Mouse (Mus musculus): ENCODE data around the gene Krtap28-10. TPM values are rescaled to one million over a fixed set of nuclear protein-coding genes. Genes with fewer than 3 reads are reported as not detected.
A peak's percentile ranks its signal among the peaks of the same experiment; 100 is the strongest.

Krtap28-10 gene
- not detected in 2 replicates for polyA plus RNA-seq (2016; fragmentation: Nextera tagmentation; extraction: Ambion mirVana)

- DNase-seq (ENCODE audit: low spot score) = no peak
- Histone ChIP-seq H3K4me1 (peaks cover 10% of the 10 kb centered on the region), H3K4me3 (no peak within 1 kb of the TSS), H3K36me3 (no peaks in the 10 kb centered on the region), H3K9me3 (replicated peaks) (no peaks in the 10 kb centered on the region), H3K27me3 (ENCODE audit: low read depth, poor library complexity, severe bottlenecking) (no peaks in the 10 kb centered on the region), H3K27ac (replicated peaks) (no peak within 1 kb of the TSS)
- 94% methylated on average over 2 of the region's 2 CpGs for WGBS
These were observed at the start of gene Krtap28-10 for GRCm38 (mm10) chr1:83042380-83042779. Gene Krtap28-10, minus strand, starts transcription at chr1:83042480.

DNA sequence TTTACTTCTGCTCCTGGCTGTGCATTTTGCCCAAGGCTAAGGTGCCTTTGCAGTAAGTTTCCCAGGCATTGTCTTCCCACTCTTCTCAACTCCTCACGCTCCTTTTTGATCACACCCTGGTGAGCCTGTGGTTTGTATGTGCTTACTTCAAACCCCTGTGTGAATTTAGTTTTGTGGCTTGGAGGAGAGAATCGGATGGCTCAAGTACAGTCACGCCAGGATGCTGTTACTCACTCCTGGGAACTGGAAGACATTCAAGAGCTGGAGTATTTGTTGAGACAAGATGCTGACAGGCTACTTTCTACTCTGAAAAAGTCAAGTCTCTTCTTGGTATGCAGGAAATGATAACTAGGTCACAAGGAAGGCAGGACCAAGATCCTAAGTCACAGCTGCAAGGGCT is 49.0 kb upstream of the Krtap28-10 start:
- Histone ChIP-seq H3K9me3 (replicated peaks) (no peaks in the 10 kb centered on the region), H3K36me3 (no peaks in the 10 kb centered on the region), H3K4me1 (no peaks in the 10 kb centered on the region), H3K4me3 (no peak overlapping the region), H3K27ac (replicated peaks) (no peak overlapping the region), H3K27me3 (ENCODE audit: low read depth, poor library complexity, severe bottlenecking) (no peaks in the 10 kb centered on the region)
- no peak for DNase-seq (ENCODE audit: low spot score)
- 89% methylated on average over 3 of the region's 3 CpGs for WGBS

DNA sequence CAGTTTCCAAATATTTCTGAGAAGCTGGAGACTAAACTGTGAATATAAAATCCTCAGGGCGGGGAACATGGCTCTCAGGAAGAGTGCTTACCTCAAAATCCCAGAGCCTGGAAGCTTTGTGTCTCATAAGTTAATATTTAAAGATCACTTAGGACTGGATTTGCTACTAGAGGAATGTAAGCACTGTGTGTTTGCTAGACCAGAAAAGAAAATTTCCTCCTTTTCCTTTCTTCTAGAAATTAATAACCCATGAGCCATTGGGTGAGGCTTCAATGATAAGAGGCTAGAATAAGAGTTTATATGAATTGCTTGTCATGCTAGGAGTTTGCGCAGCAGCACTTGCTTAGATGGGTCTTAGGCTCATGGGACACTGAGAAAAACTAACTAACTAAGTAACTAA is 42.5 kb upstream of the Krtap28-10 start:
- 87% methylated on average over 2 of the region's 2 CpGs for WGBS

GRCm38 (mm10) chr1:83077016-83077415 is 34.7 kb upstream of the Krtap28-10 start:
- Histone ChIP-seq H3K27ac (replicated peaks) (no peak overlapping the region), H3K9me3 (replicated peaks) (no peaks in the 10 kb centered on the region), H3K4me3 (no peak overlapping the region), H3K27me3 (ENCODE audit: low read depth, poor library complexity, severe bottlenecking) (no peaks in the 10 kb centered on the region), H3K4me1 (0 out of 2 replicates have a peak, but pooled peaks cover 5% of the 10 kb centered on the region), H3K36me3 (no peaks in the 10 kb centered on the region)
- WGBS = 72% methylated on average over 6 of the region's 6 CpGs
- no peak for DNase-seq (ENCODE audit: low spot score)

More for the DNA sequence above, 42.5 kb upstream of the Krtap28-10 start:
- no peak for DNase-seq (ENCODE audit: low spot score)
- no peaks in the 10 kb centered on the region for H3K27me3 ChIP-seq (ENCODE audit: low read depth, poor library complexity, severe bottlenecking)
- H3K27ac ChIP-seq (replicated peaks) = no peak overlapping the region
- H3K9me3 ChIP-seq (replicated peaks) = no peaks in the 10 kb centered on the region
- H3K4me3 ChIP-seq = no peak overlapping the region
- H3K36me3 ChIP-seq = no peaks in the 10 kb centered on the region
- H3K4me1 ChIP-seq = no peaks in the 10 kb centered on the region

GRCm38 (mm10) chr1:83076190-83076917 is 34.1 kb upstream of the Krtap28-10 start:
- Histone ChIP-seq H3K4me3 (peak overlapping the region; percentile 38), H3K9me3 (replicated peaks) (no peaks in the 10 kb centered on the region), H3K27me3 (ENCODE audit: low read depth, poor library complexity, severe bottlenecking) (no peaks in the 10 kb centered on the region), H3K36me3 (no peaks in the 10 kb centered on the region), H3K4me1 (0 out of 2 replicates have a peak, but pooled peaks cover 5% of the 10 kb centered on the region), H3K27ac (replicated peaks) (no peak overlapping the region)
- DNase-seq (ENCODE audit: low spot score) = peak; percentile 51
- 47% methylated on average over 11 of the region's 11 CpGs for WGBS

GRCm38 (mm10) chr1:83075526-83076189 is 33.4 kb upstream of the Krtap28-10 start:
- H3K4me3 ChIP-seq = peak overlapping the region; percentile 38
- no peak overlapping the region for H3K27ac ChIP-seq (replicated peaks)
- H3K9me3 ChIP-seq (replicated peaks) = no peaks in the 10 kb centered on the region
- WGBS = 46% methylated on average over 15 of the region's 15 CpGs
- no peak for DNase-seq (ENCODE audit: low spot score)
- H3K4me1 ChIP-seq = 0 out of 2 replicates have a peak, but pooled peaks cover 5% of the 10 kb centered on the region
- no peaks in the 10 kb centered on the region for H3K36me3 ChIP-seq
- H3K27me3 ChIP-seq (ENCODE audit: low read depth, poor library complexity, severe bottlenecking) = no peaks in the 10 kb centered on the region

GRCm38 (mm10) chr1:83067205-83067604 is 24.9 kb upstream of the Krtap28-10 start:
- Histone ChIP-seq H3K4me3 (no peak overlapping the region), H3K27me3 (ENCODE audit: low read depth, poor library complexity, severe bottlenecking) (no peaks in the 10 kb centered on the region), H3K9me3 (replicated peaks) (no peaks in the 10 kb centered on the region), H3K36me3 (no peaks in the 10 kb centered on the region), H3K27ac (replicated peaks) (no peak overlapping the region), H3K4me1 (no peaks in the 10 kb centered on the region)
- DNase-seq (ENCODE audit: low spot score) = no peak
- 91% methylated on average over 10 of the region's 10 CpGs for WGBS

DNA sequence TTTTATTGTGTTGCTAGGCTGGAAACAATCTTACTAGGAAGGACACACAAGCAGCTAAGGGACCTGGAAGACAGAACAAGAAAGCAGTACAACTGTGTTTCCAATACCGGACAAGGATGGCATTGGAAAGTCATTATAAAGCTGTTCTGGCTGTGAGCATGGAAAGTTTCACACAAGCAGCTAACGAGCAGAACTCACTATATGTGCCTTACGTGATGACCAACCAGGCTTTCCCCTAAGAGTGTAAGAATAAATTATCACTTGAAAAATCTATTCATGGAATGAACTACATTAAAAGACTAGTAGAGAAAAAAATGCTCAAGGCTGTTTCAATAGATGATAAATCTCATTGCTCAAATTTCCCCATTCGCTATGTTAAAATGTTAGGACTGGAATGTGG is 24.3 kb upstream of the Krtap28-10 start:
- no peak overlapping the region for H3K4me3 ChIP-seq
- WGBS = 97% methylated on average over 4 of the region's 4 CpGs
- no peaks in the 10 kb centered on the region for H3K36me3 ChIP-seq
- no peak overlapping the region for H3K27ac ChIP-seq (replicated peaks)
- no peaks in the 10 kb centered on the region for H3K9me3 ChIP-seq (replicated peaks)
- DNase-seq (ENCODE audit: low spot score) = no peak
- H3K27me3 ChIP-seq (ENCODE audit: low read depth, poor library complexity, severe bottlenecking) = no peaks in the 10 kb centered on the region
- H3K4me1 ChIP-seq = no peaks in the 10 kb centered on the region

GRCm38 (mm10) chr1:83064851-83065250 is 22.6 kb upstream of the Krtap28-10 start:
- Histone ChIP-seq H3K27me3 (ENCODE audit: low read depth, poor library complexity, severe bottlenecking) (no peaks in the 10 kb centered on the region), H3K4me3 (no peak overlapping the region), H3K36me3 (no peaks in the 10 kb centered on the region), H3K9me3 (replicated peaks) (no peaks in the 10 kb centered on the region), H3K4me1 (no peaks in the 10 kb centered on the region), H3K27ac (replicated peaks) (no peak overlapping the region)
- WGBS = 31% methylated on average over 3 of the region's 3 CpGs
- DNase-seq (ENCODE audit: low spot score) = peak; percentile 14

DNA sequence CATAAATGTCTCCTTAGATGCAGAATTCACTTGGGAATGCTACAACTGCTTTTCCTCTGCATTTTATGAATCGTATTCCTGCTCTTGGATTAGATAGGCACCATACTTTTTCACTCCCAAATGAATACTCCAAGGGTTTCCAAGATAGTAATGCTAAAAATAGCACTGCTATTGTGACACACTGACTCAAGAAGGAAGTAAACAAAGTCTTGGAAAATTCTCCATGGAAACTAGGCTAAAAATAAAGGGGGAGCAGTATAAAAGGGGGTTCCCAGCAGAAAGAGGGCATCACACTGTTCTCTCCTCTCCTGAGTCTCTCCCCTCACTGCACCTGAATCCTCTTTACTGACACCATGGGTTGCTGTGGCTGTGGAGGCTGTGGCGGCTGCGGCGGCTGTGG is 18.4 kb upstream of the Krtap28-10 start, which contains the start of gene Krtap28-13:
TSS of gene Krtap28-13 (plus strand) at position 288 of the 400 bp plus-strand sequence.
- no peaks in the 10 kb centered on the region for H3K4me1 ChIP-seq
- H3K9me3 ChIP-seq (replicated peaks) = no peaks in the 10 kb centered on the region
- no peak within 1 kb of the TSS for H3K4me3 ChIP-seq
- no peaks in the 10 kb centered on the region for H3K36me3 ChIP-seq
- H3K27me3 ChIP-seq (ENCODE audit: low read depth, poor library complexity, severe bottlenecking) = no peaks in the 10 kb centered on the region
- 93% methylated on average over 4 of the region's 4 CpGs for WGBS
- DNase-seq (ENCODE audit: low spot score) = no peak
- no peak within 1 kb of the TSS for H3K27ac ChIP-seq (replicated peaks)

DNA sequence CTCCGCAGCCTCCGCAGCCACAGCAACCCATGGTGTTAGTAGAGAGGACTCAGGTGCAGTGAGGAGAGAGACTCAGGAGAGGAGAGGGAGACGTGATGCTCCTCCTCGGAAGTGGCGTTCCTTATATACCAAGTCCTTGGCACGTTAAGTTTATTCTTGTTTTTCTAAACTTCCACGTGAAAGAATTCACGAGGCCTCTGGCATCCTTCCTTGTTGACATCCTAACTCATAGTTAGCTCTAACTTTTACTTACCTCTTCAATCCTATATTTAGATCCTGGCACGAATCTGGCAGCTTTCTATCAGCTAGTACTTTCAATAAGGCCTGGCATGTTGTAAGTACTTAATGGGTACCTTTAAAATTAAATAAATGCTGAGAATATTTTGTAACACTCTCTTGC is 17.0 kb upstream of the Krtap28-10 start, which contains the start of gene A030005K14Rik:
TSS of gene A030005K14Rik (minus strand) at position 101 of the 400 bp plus-strand sequence.
- 93% methylated on average over 9 of the region's 9 CpGs for WGBS
- no peaks in the 10 kb centered on the region for H3K36me3 ChIP-seq
- H3K4me3 ChIP-seq = no peak within 1 kb of the TSS
- DNase-seq (ENCODE audit: low spot score) = no peak
- H3K9me3 ChIP-seq (replicated peaks) = no peaks in the 10 kb centered on the region
- H3K27ac ChIP-seq (replicated peaks) = no peak within 1 kb of the TSS
- H3K4me1 ChIP-seq = no peaks in the 10 kb centered on the region
- no peaks in the 10 kb centered on the region for H3K27me3 ChIP-seq (ENCODE audit: low read depth, poor library complexity, severe bottlenecking)

DNA sequence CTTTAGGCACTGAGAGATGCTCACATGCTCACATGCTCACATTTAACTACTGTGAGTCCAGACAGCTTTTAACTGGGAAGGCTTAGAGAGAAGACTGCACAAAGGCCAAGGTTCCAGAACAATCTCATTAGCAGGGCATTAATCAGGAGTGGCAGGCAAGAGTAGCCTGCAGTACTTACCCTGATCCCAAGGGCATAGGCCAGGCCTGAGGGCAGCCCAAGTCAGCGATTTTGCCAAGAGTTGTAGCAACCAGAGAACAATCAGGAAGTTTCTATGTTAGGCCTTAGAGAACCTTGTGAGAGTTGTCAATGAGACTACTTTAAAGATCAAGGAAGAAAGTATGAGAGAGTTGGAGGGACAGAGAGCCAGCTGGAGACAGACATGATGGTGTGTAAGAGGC is 16.2 kb upstream of the Krtap28-10 start:
- WGBS = 68% methylated on average over 1 of the region's 1 CpGs
- no peaks in the 10 kb centered on the region for H3K9me3 ChIP-seq (replicated peaks)

GRCm38 (mm10) chr1:83044882-83045427 is 2.7 kb upstream of the Krtap28-10 start, which contains the start of gene Gm47969:
Gene Gm47969, plus strand, starts transcription at chr1:83044932.
- Histone ChIP-seq H3K9me3 (replicated peaks) (no peaks in the 10 kb centered on the region), H3K27me3 (ENCODE audit: low read depth, poor library complexity, severe bottlenecking) (no peaks in the 10 kb centered on the region), H3K36me3 (no peaks in the 10 kb centered on the region), H3K4me3 (no peak within 1 kb of the TSS), H3K27ac (replicated peaks) (no peak within 1 kb of the TSS), H3K4me1 (no peaks in the 10 kb centered on the region)
- no peak for DNase-seq (ENCODE audit: low spot score)
- WGBS = 85% methylated on average over 5 of the region's 5 CpGs

More for the DNA sequence above, 16.2 kb upstream of the Krtap28-10 start:
- H3K36me3 ChIP-seq = no peaks in the 10 kb centered on the region
- no peaks in the 10 kb centered on the region for H3K27me3 ChIP-seq (ENCODE audit: low read depth, poor library complexity, severe bottlenecking)
- no peak for DNase-seq (ENCODE audit: low spot score)
- H3K4me1 ChIP-seq = no peaks in the 10 kb centered on the region
- H3K27ac ChIP-seq (replicated peaks) = no peak overlapping the region
- no peak overlapping the region for H3K4me3 ChIP-seq
